Mouse (Mus musculus) lung, postnatal 36 days (tissue): ENCODE results near the gene Adgrf5.
"Not testable (repeated sequence)": the region's sequence is repeated elsewhere in the genome, so short reads cannot be mapped to it uniquely, and the experiment has no call there.

Experiments used
- DNase-seq: peaks from one replicate; pipeline ENCODE4 v3.0.0; 2022; ENCODE audit warnings: mixed read lengths

Gene Adgrf5

GRCm38 (mm10) chr17:43470039-43470438 is 109.8 kb downstream of the Adgrf5 start:
- no peak for DNase-seq

- no peak for DNase-seq
These were observed 112.3 kb downstream of the Adgrf5 start for GRCm38 (mm10) chr17:43472558-43472957.

GRCm38 (mm10) chr17:43474775-43475174 is 114.5 kb downstream of the Adgrf5 start:
- no peak for DNase-seq

GRCm38 (mm10) chr17:43477621-43478020 is 117.4 kb downstream of the Adgrf5 start:
- no peak for DNase-seq

GRCm38 (mm10) chr17:43485982-43486381 is 125.7 kb downstream of the Adgrf5 start:
- DNase-seq, result no peak

- DNase-seq, result no peak
These were observed 128.3 kb downstream of the Adgrf5 start for GRCm38 (mm10) chr17:43488439-43489151.

GRCm38 (mm10) chr17:43490371-43490770 is 130.1 kb downstream of the Adgrf5 start:
- DNase-seq, result not testable (repeated sequence)

GRCm38 (mm10) chr17:43495502-43495901 is 135.3 kb downstream of the Adgrf5 start:
- DNase-seq, result no peak

- no peak for DNase-seq
These were observed 137.3 kb downstream of the Adgrf5 start for GRCm38 (mm10) chr17:43497521-43497920.

- DNase-seq, result no peak
These were observed 140.3 kb downstream of the Adgrf5 start for GRCm38 (mm10) chr17:43500513-43500912.

GRCm38 (mm10) chr17:43501223-43501622 is 141.0 kb downstream of the Adgrf5 start:
- DNase-seq, result no peak

GRCm38 (mm10) chr17:43501631-43502030 is 141.4 kb downstream of the Adgrf5 start:
- no peak for DNase-seq

GRCm38 (mm10) chr17:43502592-43502991 is 142.3 kb downstream of the Adgrf5 start, which contains the start of gene Mep1a:
TSS of gene Mep1a (minus strand) at chr17:43502812.
- DNase-seq, result no peak

- no peak for DNase-seq
These were observed 143.8 kb downstream of the Adgrf5 start for GRCm38 (mm10) chr17:43503861-43504593.

GRCm38 (mm10) chr17:43504594-43504934 is 144.3 kb downstream of the Adgrf5 start:
- no peak for DNase-seq
